Mouse (Mus musculus) hindbrain, embryonic 14.5 days (tissue): Measurements from ENCODE around the gene Tmem174. TPM values are rescaled to one million over a fixed set of nuclear protein-coding genes. Genes with fewer than 3 reads are reported as not detected.

Experiments
- ATAC-seq: fragments of 200-750 bp; cut with Nextera tagmentation; 2 replicates; pipeline ENCODE4 v1.8.0; 2017; ENCODE audit warnings: moderate number of reproducible peaks, mild to moderate bottlenecking, moderate TSS enrichment, moderate library complexity; ENCODE audit not compliant: low FRiP score
- DNase-seq: peaks from one replicate; pipeline ENCODE4 v3.0.0-alpha.2; 2015; ENCODE audit warnings: low spot score
- H3K27ac ChIP-seq: fragments of 300-500 bp; sonication (generic); 2 replicates; pipeline ENCODE4 v1.5.1; 2014; ENCODE audit warnings: mild to moderate bottlenecking, moderate library complexity
- H3K27me3 ChIP-seq: fragments of 300-500 bp; sonication (generic); 2 replicates; pipeline ENCODE4 v1.6.1; 2014; ENCODE audit warnings: mild to moderate bottlenecking, low read length, mixed read lengths; ENCODE audit not compliant: control insufficient read depth, insufficient read depth
- H3K36me3 ChIP-seq: fragments of 300-500 bp; sonication (generic); replicated peaks from 2 replicates; pipeline ENCODE4 v1.6.1; 2014; ENCODE audit not compliant: control insufficient read depth, insufficient read depth
- H3K4me1 ChIP-seq: fragments of 300-500 bp; sonication (generic); replicated peaks from 2 replicates; pipeline ENCODE4 v1.6.1; 2014; ENCODE audit warnings: antibody characterized with exemption, low read length, mixed read lengths; ENCODE audit not compliant: control insufficient read depth, insufficient read depth
- H3K4me2 ChIP-seq: fragments of 300-500 bp; sonication (generic); replicated peaks from 2 replicates; pipeline ENCODE4 v1.6.1; 2014; ENCODE audit warnings: mild to moderate bottlenecking, moderate library complexity
- H3K4me3 ChIP-seq: fragments of 300-500 bp; sonication (generic); replicated peaks from 2 replicates; pipeline ENCODE4 v1.5.1; 2014; ENCODE audit warnings: mild to moderate bottlenecking, low read length
- H3K9ac ChIP-seq: fragments of 300-500 bp; sonication (generic); 2 replicates; pipeline ENCODE4 v1.6.1; 2014
- H3K9me3 ChIP-seq: fragments of 300-500 bp; sonication (generic); 2 replicates; pipeline ENCODE4 v1.6.1; 2016; ENCODE audit warnings: low read length; ENCODE audit not compliant: control insufficient read depth
- WGBS: fragments of 180-500 bp; shearing (Covaris S2); extraction: QIAGEN DNeasy Blood & Tissue Kit; methylation state at CpG from one replicate; pipeline ENCODE4 v1.1.7; 2014; 5-methylcytosine and 5-hydroxymethylcytosine counted together
- polyA plus RNA-seq: library from polyadenylated mRNA; unstranded; fragments of >200 nt; fragmentation: Nextera tagmentation; extraction: Ambion mirVana; gene quantifications from 2 replicates; pipeline ENCODE4 v1.2.1, GENCODE M21; 2014

Gene Tmem174
- not detected in 2 replicates for polyA plus RNA-seq

DNA sequence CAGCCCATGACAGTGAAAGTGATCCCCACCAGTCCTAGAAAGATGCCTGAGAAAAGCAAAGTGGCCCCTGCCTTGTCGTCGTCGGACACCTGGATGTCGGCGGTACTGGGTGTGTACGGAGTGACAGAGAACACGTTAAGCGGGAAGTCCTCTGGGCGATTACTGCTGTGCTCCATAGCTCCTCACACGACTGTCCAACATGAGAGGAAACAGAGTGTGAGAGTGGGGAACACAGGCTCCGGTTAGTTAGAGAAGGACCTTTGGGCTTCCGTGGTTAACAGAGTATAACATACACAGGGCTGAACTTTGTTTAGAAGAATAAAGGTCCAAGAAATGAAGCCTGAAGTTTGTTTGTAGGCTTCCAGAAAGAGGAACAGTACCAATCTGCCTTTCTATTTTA, at the start of gene Tmem174:
TSS of gene Tmem174 (minus strand) at position 266 of the 400 bp plus-strand sequence.
- ATAC-seq (no peak), DNase-seq (no peak)
- H3K4me1 ChIP-seq: no peaks in the 10 kb centered on the region
- 89% methylated on average over 12 of the region's 12 CpGs for WGBS
- H3K9ac ChIP-seq: no peak within 1 kb of the TSS
- H3K9me3 ChIP-seq: 0 out of 2 replicates have a peak, but pooled peaks cover 3% of the 10 kb centered on the region
- H3K27me3 ChIP-seq: no peaks in the 10 kb centered on the region
- H3K27ac ChIP-seq: no peak within 1 kb of the TSS
- H3K4me3 ChIP-seq: no peak within 1 kb of the TSS
- no peak within 1 kb of the TSS for H3K4me2 ChIP-seq
- H3K36me3 ChIP-seq: no peaks in the 10 kb centered on the region

DNA sequence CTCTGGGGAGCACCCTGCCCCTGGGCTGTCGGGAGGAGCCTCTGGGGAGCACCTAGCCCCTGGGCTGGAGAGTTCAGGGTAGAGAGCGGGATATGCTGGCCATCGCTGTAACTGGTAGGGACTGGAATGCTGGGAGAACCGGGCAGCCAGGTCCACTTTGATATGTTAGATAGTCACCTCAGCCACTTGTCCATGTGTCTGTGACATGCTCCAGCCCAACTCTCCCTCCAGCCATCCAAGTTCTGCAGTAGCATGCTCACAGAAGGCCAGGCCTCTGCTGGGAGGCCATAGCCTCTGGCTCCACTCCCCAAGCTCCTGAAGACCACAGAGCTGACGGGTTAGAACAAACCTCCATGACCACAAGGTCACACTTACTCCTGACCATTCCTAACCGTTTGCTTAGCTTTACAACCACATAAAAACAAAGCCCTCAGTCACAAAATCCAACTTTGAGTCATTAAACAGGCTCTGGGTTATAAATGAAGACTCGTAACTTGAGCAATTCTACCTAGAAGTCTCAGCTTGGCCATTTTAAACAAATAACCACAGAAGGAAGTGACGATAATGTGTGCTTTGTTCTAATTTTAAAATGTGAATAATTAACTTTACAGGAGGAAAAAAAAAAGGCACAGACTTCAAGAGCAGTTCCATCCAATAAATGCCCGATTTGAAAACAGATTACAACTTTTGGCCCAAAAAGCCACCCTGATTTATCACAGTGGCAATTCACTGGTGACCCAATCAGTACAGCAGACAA, 47.1 kb upstream of the Tmem174 start:
- H3K27ac ChIP-seq: no peak overlapping the region
- peaks cover 7% of the 10 kb centered on the region for H3K4me1 ChIP-seq
- no peaks in the 10 kb centered on the region for H3K27me3 ChIP-seq
- no peak overlapping the region for H3K9ac ChIP-seq
- H3K4me2 ChIP-seq: no peak overlapping the region
- WGBS: 83% methylated on average over 8 of the region's 9 CpGs
- DNase-seq: no peak
- ATAC-seq: no peak
- H3K9me3 ChIP-seq: no peaks in the 10 kb centered on the region
- no peak overlapping the region for H3K4me3 ChIP-seq
- H3K36me3 ChIP-seq: no peaks in the 10 kb centered on the region

DNA sequence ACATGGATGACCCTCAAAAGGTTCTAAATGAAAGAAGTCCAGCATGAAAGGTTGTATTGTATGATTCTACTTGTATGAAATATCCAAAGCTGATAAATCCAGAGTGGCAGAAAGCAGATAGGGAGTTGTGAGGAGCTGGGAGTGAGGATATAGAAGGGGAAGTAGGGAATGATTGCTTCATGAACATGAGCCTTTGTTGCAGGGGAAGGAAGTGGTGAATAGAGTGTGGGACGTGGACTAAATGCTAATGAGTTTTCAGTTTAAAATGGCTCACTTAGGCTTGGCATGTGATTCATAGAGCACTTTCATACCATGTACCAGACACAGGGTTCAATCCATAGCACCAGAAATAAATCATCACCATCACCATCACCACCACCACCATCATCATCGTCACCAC, 46.2 kb upstream of the Tmem174 start:
- H3K9ac ChIP-seq: no peak overlapping the region
- H3K36me3 ChIP-seq: no peaks in the 10 kb centered on the region
- peaks cover 7% of the 10 kb centered on the region for H3K4me1 ChIP-seq
- no peak overlapping the region for H3K4me3 ChIP-seq
- no peaks in the 10 kb centered on the region for H3K9me3 ChIP-seq
- ATAC-seq (no peak), DNase-seq (no peak)
- H3K4me2 ChIP-seq: no peak overlapping the region
- no peaks in the 10 kb centered on the region for H3K27me3 ChIP-seq
- no peak overlapping the region for H3K27ac ChIP-seq
- 85% methylated on average over 2 of the region's 2 CpGs for WGBS

DNA sequence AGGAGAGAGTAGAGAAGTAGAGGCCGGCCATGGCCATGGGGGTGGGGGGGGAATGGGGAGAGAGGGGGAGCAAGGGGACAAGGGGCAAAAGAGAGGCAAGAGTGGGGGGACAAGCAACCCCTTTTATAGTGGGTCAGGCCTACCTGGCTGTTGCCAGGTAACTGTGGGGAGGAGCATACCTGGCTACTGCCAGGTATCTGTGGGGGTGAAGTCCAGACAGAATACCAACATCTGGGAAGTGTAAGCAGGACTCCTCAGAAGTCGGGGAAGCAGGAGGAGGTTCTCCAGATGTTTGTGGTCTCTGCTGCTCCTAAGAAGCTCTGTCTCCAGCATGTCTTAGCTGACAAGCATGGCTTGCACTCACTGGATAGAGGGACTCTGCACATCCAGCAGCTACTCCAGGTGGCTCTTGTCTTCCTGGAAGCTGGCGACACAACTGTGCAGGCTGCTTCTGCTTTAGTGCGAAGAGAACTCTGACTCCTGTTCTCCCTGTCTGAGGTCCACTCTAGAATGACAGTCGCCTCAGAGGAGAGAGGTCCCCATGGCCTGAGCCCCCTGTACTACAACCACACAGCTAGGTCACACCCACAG, 43.4 kb upstream of the Tmem174 start:
- H3K27me3 ChIP-seq: no peaks in the 10 kb centered on the region

DNA sequence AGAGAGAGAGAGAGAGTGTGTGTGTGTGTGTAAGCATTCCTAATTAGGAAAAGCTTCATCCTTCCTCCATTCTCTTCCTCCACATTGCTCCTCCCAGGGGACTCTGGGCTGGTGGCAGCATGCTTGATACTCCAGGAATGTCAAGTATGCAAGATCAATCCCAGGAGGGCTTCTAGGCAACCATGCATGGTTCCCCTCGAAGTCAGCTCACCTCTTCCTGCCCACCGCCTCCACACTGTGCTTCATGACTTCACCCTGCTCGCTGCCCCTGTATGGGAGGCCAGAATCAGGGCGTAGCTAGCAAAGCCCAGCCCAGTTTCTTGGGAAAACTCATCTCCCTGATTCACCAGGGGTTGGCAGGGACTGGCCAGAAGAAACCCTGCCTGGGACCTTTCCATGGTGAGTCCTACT, 42.4 kb upstream of the Tmem174 start:
- DNase-seq (no peak), ATAC-seq (no peak)
- H3K4me3 ChIP-seq: no peak overlapping the region
- no peaks in the 10 kb centered on the region for H3K9me3 ChIP-seq
- no peak overlapping the region for H3K9ac ChIP-seq
- H3K27ac ChIP-seq: no peak overlapping the region
- H3K27me3 ChIP-seq: no peaks in the 10 kb centered on the region
- WGBS: 63% methylated on average over 4 of the region's 4 CpGs
- no peaks in the 10 kb centered on the region for H3K4me1 ChIP-seq
- H3K36me3 ChIP-seq: no peaks in the 10 kb centered on the region
- H3K4me2 ChIP-seq: no peak overlapping the region

More for the DNA sequence above, 43.4 kb upstream of the Tmem174 start:
- ATAC-seq: no peak
- H3K4me2 ChIP-seq: no peak overlapping the region
- WGBS: 96% methylated on average over 5 of the region's 5 CpGs
- H3K27ac ChIP-seq: no peak overlapping the region
- H3K9me3 ChIP-seq: no peaks in the 10 kb centered on the region
- DNase-seq: no peak
- no peak overlapping the region for H3K4me3 ChIP-seq
- H3K9ac ChIP-seq: no peak overlapping the region
- H3K4me1 ChIP-seq: no peaks in the 10 kb centered on the region
- no peaks in the 10 kb centered on the region for H3K36me3 ChIP-seq

DNA sequence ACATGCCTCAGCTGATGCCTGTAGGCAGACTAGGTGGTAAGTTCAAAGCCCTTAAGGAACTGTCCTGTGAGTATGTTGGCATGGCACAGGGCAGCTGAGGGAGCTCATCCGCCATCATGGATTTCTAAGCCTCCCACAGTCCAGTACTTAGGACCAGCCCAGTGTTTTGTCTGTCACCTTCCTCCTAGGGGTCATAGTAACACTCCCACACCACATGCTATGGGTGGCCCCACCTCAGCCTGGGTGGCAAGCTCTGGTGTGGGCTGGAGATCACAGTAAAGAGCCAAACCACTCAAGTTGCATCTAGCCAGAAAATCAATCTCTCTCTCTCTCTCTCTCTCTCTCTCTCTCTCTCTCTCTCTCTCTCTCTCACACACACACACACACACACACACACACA, 42.0 kb upstream of the Tmem174 start:
- H3K27me3 ChIP-seq: no peaks in the 10 kb centered on the region
- 90% methylated on average over 1 of the region's 1 CpGs for WGBS
- no peak overlapping the region for H3K9ac ChIP-seq
- H3K27ac ChIP-seq: no peak overlapping the region
- no peaks in the 10 kb centered on the region for H3K4me1 ChIP-seq
- ATAC-seq (no peak), DNase-seq (no peak)
- H3K4me2 ChIP-seq: no peak overlapping the region
- no peak overlapping the region for H3K4me3 ChIP-seq
- no peaks in the 10 kb centered on the region for H3K36me3 ChIP-seq
- H3K9me3 ChIP-seq: no peaks in the 10 kb centered on the region

DNA sequence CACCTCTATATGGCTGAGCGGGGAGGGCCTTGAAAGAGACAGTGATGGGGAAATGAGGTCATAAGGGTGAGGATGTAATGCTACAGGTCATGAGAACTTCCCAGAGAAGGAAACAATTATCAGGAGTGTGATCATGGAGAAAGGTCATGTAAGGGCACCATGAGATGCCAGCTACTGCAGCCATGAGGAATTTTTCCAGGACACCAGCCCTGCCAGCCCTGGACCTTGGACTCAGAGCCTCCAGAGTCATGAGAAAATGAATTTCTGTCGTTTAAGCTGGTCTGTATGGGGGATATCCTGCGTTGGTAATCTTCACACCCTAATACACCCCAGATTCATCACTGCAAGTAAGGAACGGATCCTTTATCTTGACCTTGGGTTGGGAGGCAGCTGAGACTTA, 36.7 kb upstream of the Tmem174 start:
- H3K27ac ChIP-seq: no peak overlapping the region
- no peaks in the 10 kb centered on the region for H3K9me3 ChIP-seq
- H3K4me3 ChIP-seq: no peak overlapping the region
- H3K4me1 ChIP-seq: no peaks in the 10 kb centered on the region
- H3K27me3 ChIP-seq: no peaks in the 10 kb centered on the region
- no peak overlapping the region for H3K4me2 ChIP-seq
- ATAC-seq (no peak), DNase-seq (no peak)
- H3K36me3 ChIP-seq: no peaks in the 10 kb centered on the region
- H3K9ac ChIP-seq: no peak overlapping the region
- 75% methylated on average over 4 of the region's 4 CpGs for WGBS

DNA sequence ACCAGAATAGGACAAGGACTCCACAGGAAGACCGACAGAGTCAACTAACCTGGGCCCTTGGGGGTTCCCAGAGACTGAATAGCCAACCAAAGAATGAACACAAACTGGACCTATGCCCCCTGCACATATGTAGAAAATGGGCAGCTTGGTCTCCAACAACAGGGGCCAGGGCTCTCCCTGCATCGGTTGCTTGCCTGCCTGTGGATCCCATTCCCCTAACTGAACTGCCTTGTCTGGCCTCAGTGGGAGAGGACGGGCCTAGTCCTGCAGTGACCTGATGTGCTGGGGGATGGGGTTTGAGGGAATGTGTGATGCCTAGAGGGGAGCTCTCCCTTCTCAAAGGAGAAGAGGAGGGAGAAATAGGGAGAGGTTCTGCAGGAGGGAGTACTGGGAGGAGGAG, 32.1 kb upstream of the Tmem174 start:
- Histone ChIP-seq H3K9me3 (no peaks in the 10 kb centered on the region), H3K36me3 (no peaks in the 10 kb centered on the region), H3K27ac (no peak overlapping the region), H3K9ac (no peak overlapping the region), H3K4me1 (no peaks in the 10 kb centered on the region), H3K4me3 (no peak overlapping the region), H3K27me3 (no peaks in the 10 kb centered on the region), H3K4me2 (no peak overlapping the region)
- 76% methylated on average over 3 of the region's 3 CpGs for WGBS
- ATAC-seq: no peak
- no peak for DNase-seq

DNA sequence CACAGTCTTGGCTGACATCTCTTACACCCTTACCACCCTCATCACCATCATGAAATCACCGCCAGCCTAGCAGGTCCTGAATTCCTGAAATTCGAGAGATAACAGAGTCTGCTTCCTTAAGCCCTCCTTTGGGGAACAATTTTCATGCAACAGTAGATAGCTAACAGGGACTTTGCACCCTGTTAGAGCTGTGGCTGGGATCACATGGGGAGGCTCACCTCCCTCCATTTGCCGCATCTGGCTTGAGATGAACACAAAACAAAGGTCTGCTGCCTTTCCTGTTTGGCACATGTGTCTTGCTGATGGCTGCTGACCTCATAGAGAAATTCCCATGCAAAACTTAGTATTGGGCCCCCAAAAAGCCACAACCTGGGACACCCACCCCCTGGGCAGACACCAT, 30.1 kb upstream of the Tmem174 start:
- Histone ChIP-seq H3K4me1 (no peaks in the 10 kb centered on the region), H3K27me3 (no peaks in the 10 kb centered on the region), H3K4me2 (no peak overlapping the region), H3K27ac (no peak overlapping the region), H3K9ac (no peak overlapping the region), H3K36me3 (no peaks in the 10 kb centered on the region), H3K4me3 (no peak overlapping the region), H3K9me3 (no peaks in the 10 kb centered on the region)
- no peak for ATAC-seq
- WGBS: 80% methylated on average over 3 of the region's 3 CpGs
- no peak for DNase-seq
